ENCODE assay signal across 7 mouse cellular contexts in genomic region chr12:44209824-44210752, GRCm38 (mm10). TPM values are rescaled to one million over a fixed set of nuclear protein-coding genes. Genes with fewer than 3 reads are reported as not detected.
DNase-seq lines count a peak whose midpoint lies in the region; ATAC-seq lines count a peak whose summit lies in the region.

Gene Dnajb9 (minus strand): TSS chr12:44210326.

- no peaks in the 10 kb centered on the region for H3K4me1 ChIP-seq in intestine, embryonic 15.5 days (replicated peaks)
- peaks cover 20% of the 10 kb centered on the region for H3K4me1 ChIP-seq in midbrain, embryonic 10.5 days

- peak within 1 kb of the TSS; percentile 72 for H3K4me2 ChIP-seq in intestine, embryonic 15.5 days (replicated peaks)

- under 1% methylated on average over 74 of the region's 77 CpGs for WGBS in intestine, embryonic 15.5 days
- under 1% methylated on average over 77 of the region's 77 CpGs for WGBS in midbrain, embryonic 10.5 days

- H3K36me3 ChIP-seq in intestine, embryonic 15.5 days, result no peaks in the 10 kb centered on the region
- peaks cover 19% of the 10 kb centered on the region for H3K36me3 ChIP-seq in midbrain, embryonic 10.5 days

- intact Hi-C loops in gastrocnemius, postnatal 36 days (cut with DNase I), result loop anchor here (2.0 kb wide), 1 partner anchor 59 kb away; no protein-coding TSS in a partner anchor
- intact Hi-C loops in left cerebral cortex, postnatal 25 days (cut with DNase I), result loop anchor here (2.0 to 10.0 kb wide), 2 partner anchors 59 to 335 kb away; no protein-coding TSS in a partner anchor

- DNase-seq in adrenal gland, adult 2 months, result peak; percentile 100
- peak; percentile 99 for DNase-seq in embryo, embryonic 11.5 days (ENCODE audit: low read depth, low spot score)
- peak; percentile 100 for DNase-seq in gastrocnemius, postnatal 36 days
- peak; percentile 100 for DNase-seq in left cerebral cortex, postnatal 25 days (ENCODE audit: low spot score in 2 of 2)
- DNase-seq in midbrain, embryonic 10.5 days (ENCODE audit: low spot score), result peak; percentile 99
- DNase-seq in right cerebral cortex, postnatal 4 days, result peak; percentile 99

- peak within 1 kb of the TSS; percentile 89 for H3K9ac ChIP-seq in intestine, embryonic 15.5 days

- peak within 1 kb of the TSS; percentile 82 for H3K4me3 ChIP-seq in intestine, embryonic 15.5 days (replicated peaks)
- peak within 1 kb of the TSS; percentile 83 for H3K4me3 ChIP-seq in midbrain, embryonic 10.5 days

- no peaks in the 10 kb centered on the region for H3K9me3 ChIP-seq in intestine, embryonic 15.5 days
- no peaks in the 10 kb centered on the region for H3K9me3 ChIP-seq in midbrain, embryonic 10.5 days (replicated peaks)

- peak within 1 kb of the TSS; percentile 72 for H3K27ac ChIP-seq in intestine, embryonic 15.5 days
- H3K27ac ChIP-seq in midbrain, embryonic 10.5 days (replicated peaks), result peak within 1 kb of the TSS; percentile 90

- ATAC-seq in intestine, embryonic 15.5 days, result peak; percentile 99

- H3K27me3 ChIP-seq in intestine, embryonic 15.5 days (replicated peaks), result no peaks in the 10 kb centered on the region
- no peaks in the 10 kb centered on the region for H3K27me3 ChIP-seq in midbrain, embryonic 10.5 days (ENCODE audit: low read depth, poor library complexity, severe bottlenecking)

RNA-seq across cellular contexts. Expression of gene Dnajb9, which starts in this region (rescaled TPM):
- total RNA-seq in adrenal gland, adult 2 months (2021), result 10 to 100 TPM; 51.3 to 57.1 TPM
- polyA plus RNA-seq in adrenal gland, adult 2 months (2012; rRNA removed), result 1.4 and 1.8 TPM in 2 replicates
- total RNA-seq in gastrocnemius, postnatal 36 days (2021), result 10 to 100 TPM; 28.1 to 33.6 TPM
- 25.0 and 28.3 TPM in 2 replicates for polyA plus RNA-seq in intestine, embryonic 15.5 days (2015; fragmentation: Nextera tagmentation; extraction: Ambion mirVana)
- total RNA-seq in left cerebral cortex, postnatal 25 days (2021), result 10 to 100 TPM; 41.7 to 44.7 TPM
- 17.6 and 18.7 TPM in 2 replicates for polyA plus RNA-seq in midbrain, embryonic 10.5 days (2016; fragmentation: Nextera tagmentation; extraction: Ambion mirVana)

Comparison
In these comparisons a context has a peak if more than half of its experiments do, and no peak if none do; other contexts are left out.
1. Peak in every context shown above with its lines: DNase-seq, ATAC-seq, H3K4me3 ChIP-seq and H3K27ac ChIP-seq.